Mouse (Mus musculus): ENCODE data around the gene Olfr1151. TPM values are rescaled to one million over a fixed set of nuclear protein-coding genes. Genes with fewer than 3 reads are reported as not detected.

Olfr1151 gene
- polyA plus RNA-seq (2015; fragmentation: Nextera tagmentation; extraction: Ambion mirVana) = not detected in 2 replicates

DNA sequence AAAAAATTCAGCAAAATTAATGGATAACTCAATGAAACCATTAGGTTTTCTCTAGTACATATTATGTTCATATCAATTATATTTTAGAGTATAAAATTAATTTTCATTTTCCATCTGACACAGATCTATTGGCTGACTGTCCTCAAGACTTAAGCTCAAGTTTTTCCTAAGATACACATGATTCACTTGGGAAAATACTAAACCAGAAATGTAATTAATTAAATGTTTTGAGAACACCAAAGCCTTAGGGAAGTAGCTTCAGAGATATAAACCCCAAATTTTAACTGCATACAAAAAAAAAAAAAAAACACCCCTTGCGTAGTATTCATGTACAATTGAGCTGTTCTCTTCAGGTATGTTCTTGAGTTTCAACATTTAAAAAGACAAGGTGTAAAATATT is at the start of gene Olfr1151:
Gene Olfr1151 (plus strand): TSS at position 301 of the 400 bp plus-strand sequence.
- H3K4me3 ChIP-seq (ENCODE audit: low read length) = no peak within 1 kb of the TSS
- 85% methylated on average over 1 of the region's 1 CpGs for WGBS
- H3K4me2 ChIP-seq (ENCODE audit: low read depth, low read length) = no peak within 1 kb of the TSS
- H3K9ac ChIP-seq (ENCODE audit: low read depth, low read length) = no peak within 1 kb of the TSS
- no peaks in the 10 kb centered on the region for H3K27me3 ChIP-seq (replicated peaks; ENCODE audit: control insufficient read depth, insufficient read depth, low read length)
- H3K4me1 ChIP-seq (ENCODE audit: control insufficient read depth, insufficient read depth, low read length) = no peaks in the 10 kb centered on the region
- ATAC-seq = no peak
- H3K36me3 ChIP-seq (ENCODE audit: control insufficient read depth, insufficient read depth, low read length) = no peaks in the 10 kb centered on the region
- H3K27ac ChIP-seq (ENCODE audit: low read length) = no peak within 1 kb of the TSS
- no peaks in the 10 kb centered on the region for H3K9me3 ChIP-seq (ENCODE audit: control insufficient read depth, low read length)

GRCm38 (mm10) chr2:87809522-87809921 is 46.1 kb upstream of the Olfr1151 start, which contains the start of gene Olfr1145:
Gene Olfr1145 (plus strand): TSS chr2:87809822.
- no peaks in the 10 kb centered on the region for H3K4me1 ChIP-seq (ENCODE audit: control insufficient read depth, insufficient read depth, low read length)
- H3K9ac ChIP-seq (ENCODE audit: low read depth, low read length) = no peak within 1 kb of the TSS
- no peaks in the 10 kb centered on the region for H3K9me3 ChIP-seq (ENCODE audit: control insufficient read depth, low read length)
- H3K36me3 ChIP-seq (ENCODE audit: control insufficient read depth, insufficient read depth, low read length) = no peaks in the 10 kb centered on the region
- 69% methylated on average over 1 of the region's 1 CpGs for WGBS
- H3K27ac ChIP-seq (ENCODE audit: low read length) = no peak within 1 kb of the TSS
- no peaks in the 10 kb centered on the region for H3K27me3 ChIP-seq (replicated peaks; ENCODE audit: control insufficient read depth, insufficient read depth, low read length)
- no peak within 1 kb of the TSS for H3K4me3 ChIP-seq (ENCODE audit: low read length)
- no peak within 1 kb of the TSS for H3K4me2 ChIP-seq (ENCODE audit: low read depth, low read length)
- ATAC-seq = no peak

- Histone ChIP-seq H3K4me2 (ENCODE audit: low read depth, low read length) (no peak within 1 kb of the TSS), H3K36me3 (ENCODE audit: control insufficient read depth, insufficient read depth, low read length) (no peaks in the 10 kb centered on the region), H3K27ac (ENCODE audit: low read length) (no peak within 1 kb of the TSS), H3K27me3 (replicated peaks; ENCODE audit: control insufficient read depth, insufficient read depth, low read length) (no peaks in the 10 kb centered on the region), H3K9me3 (ENCODE audit: control insufficient read depth, low read length) (no peaks in the 10 kb centered on the region), H3K9ac (ENCODE audit: low read depth, low read length) (no peak within 1 kb of the TSS), H3K4me3 (ENCODE audit: low read length) (no peak within 1 kb of the TSS), H3K4me1 (ENCODE audit: control insufficient read depth, insufficient read depth, low read length) (no peaks in the 10 kb centered on the region)
- ATAC-seq = no peak
- WGBS = 92% methylated on average over 1 of the region's 1 CpGs
Measured at GRCm38 (mm10) chr2:87830233-87830632, 25.4 kb upstream of the Olfr1151 start, which contains the start of gene Olfr1148. Gene Olfr1148 (plus strand): TSS chr2:87830533.

- WGBS = 67% methylated on average over 1 of the region's 1 CpGs
- no peak within 1 kb of the TSS for H3K4me2 ChIP-seq (ENCODE audit: low read depth, low read length)
- H3K4me3 ChIP-seq (ENCODE audit: low read length) = no peak within 1 kb of the TSS
- H3K27me3 ChIP-seq (replicated peaks; ENCODE audit: control insufficient read depth, insufficient read depth, low read length) = no peaks in the 10 kb centered on the region
- no peaks in the 10 kb centered on the region for H3K36me3 ChIP-seq (ENCODE audit: control insufficient read depth, insufficient read depth, low read length)
- no peak within 1 kb of the TSS for H3K9ac ChIP-seq (ENCODE audit: low read depth, low read length)
- no peaks in the 10 kb centered on the region for H3K4me1 ChIP-seq (ENCODE audit: control insufficient read depth, insufficient read depth, low read length)
- no peak within 1 kb of the TSS for H3K27ac ChIP-seq (ENCODE audit: low read length)
- H3K9me3 ChIP-seq (ENCODE audit: control insufficient read depth, low read length) = no peaks in the 10 kb centered on the region
- ATAC-seq = no peak
Measured at GRCm38 (mm10) chr2:87843693-87844092, 12.0 kb upstream of the Olfr1151 start, which contains the start of gene Olfr1150-ps1. Gene Olfr1150-ps1 (plus strand): TSS chr2:87843993.

DNA sequence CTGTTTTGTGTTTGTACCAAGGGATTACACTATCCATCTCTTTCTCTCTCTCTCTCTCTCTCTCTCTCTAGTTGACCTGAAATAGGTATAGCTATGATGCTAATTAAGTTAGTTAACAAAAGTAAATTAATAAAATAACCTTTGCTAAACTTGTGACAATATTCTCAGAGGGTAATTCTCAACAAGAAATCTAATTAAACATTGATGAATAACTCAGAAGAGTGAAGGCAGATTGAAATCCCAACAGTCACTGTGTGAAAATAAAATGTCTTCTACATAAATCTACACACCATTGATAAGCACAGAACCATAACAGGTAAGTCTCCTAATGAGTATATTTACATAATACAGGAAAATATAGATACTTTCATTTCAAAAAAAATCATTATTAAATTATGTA is 10.5 kb downstream of the Olfr1151 start, which contains the start of gene Olfr1152:
Gene Olfr1152 (plus strand): TSS at position 301 of the 400 bp plus-strand sequence.
- Histone ChIP-seq H3K9me3 (ENCODE audit: control insufficient read depth, low read length) (no peaks in the 10 kb centered on the region), H3K27ac (ENCODE audit: low read length) (no peak within 1 kb of the TSS), H3K4me3 (ENCODE audit: low read length) (no peak within 1 kb of the TSS), H3K4me1 (ENCODE audit: control insufficient read depth, insufficient read depth, low read length) (no peaks in the 10 kb centered on the region), H3K27me3 (replicated peaks; ENCODE audit: control insufficient read depth, insufficient read depth, low read length) (no peaks in the 10 kb centered on the region), H3K36me3 (ENCODE audit: control insufficient read depth, insufficient read depth, low read length) (no peaks in the 10 kb centered on the region), H3K4me2 (ENCODE audit: low read depth, low read length) (no peak within 1 kb of the TSS), H3K9ac (ENCODE audit: low read depth, low read length) (no peak within 1 kb of the TSS)
- no peak for ATAC-seq

- no peaks in the 10 kb centered on the region for H3K36me3 ChIP-seq (ENCODE audit: control insufficient read depth, insufficient read depth, low read length)
- no peak within 1 kb of the TSS for H3K27ac ChIP-seq (ENCODE audit: low read length)
- no peak within 1 kb of the TSS for H3K9ac ChIP-seq (ENCODE audit: low read depth, low read length)
- H3K27me3 ChIP-seq (replicated peaks; ENCODE audit: control insufficient read depth, insufficient read depth, low read length) = no peaks in the 10 kb centered on the region
- no peak for ATAC-seq
- no peak within 1 kb of the TSS for H3K4me2 ChIP-seq (ENCODE audit: low read depth, low read length)
- H3K4me1 ChIP-seq (ENCODE audit: control insufficient read depth, insufficient read depth, low read length) = no peaks in the 10 kb centered on the region
- WGBS = 70% methylated on average over 1 of the region's 1 CpGs
- H3K9me3 ChIP-seq (ENCODE audit: control insufficient read depth, low read length) = no peaks in the 10 kb centered on the region
- H3K4me3 ChIP-seq (ENCODE audit: low read length) = no peak within 1 kb of the TSS
Measured at GRCm38 (mm10) chr2:87894662-87895061, 39.0 kb downstream of the Olfr1151 start, which contains the start of gene Olfr1153. Gene Olfr1153 (plus strand): TSS chr2:87894962.

GRCm38 (mm10) chr2:87905066-87905465 is 49.4 kb downstream of the Olfr1151 start, which contains the start of gene Olfr1154:
Gene Olfr1154 (minus strand): TSS chr2:87905166.
- 85% methylated on average over 1 of the region's 1 CpGs for WGBS
- no peaks in the 10 kb centered on the region for H3K9me3 ChIP-seq (ENCODE audit: control insufficient read depth, low read length)
- no peaks in the 10 kb centered on the region for H3K27me3 ChIP-seq (replicated peaks; ENCODE audit: control insufficient read depth, insufficient read depth, low read length)
- H3K36me3 ChIP-seq (ENCODE audit: control insufficient read depth, insufficient read depth, low read length) = no peaks in the 10 kb centered on the region
- H3K4me3 ChIP-seq (ENCODE audit: low read length) = no peak within 1 kb of the TSS
- H3K4me1 ChIP-seq (ENCODE audit: control insufficient read depth, insufficient read depth, low read length) = no peaks in the 10 kb centered on the region
- H3K9ac ChIP-seq (ENCODE audit: low read depth, low read length) = no peak within 1 kb of the TSS
- H3K27ac ChIP-seq (ENCODE audit: low read length) = no peak within 1 kb of the TSS
- no peak within 1 kb of the TSS for H3K4me2 ChIP-seq (ENCODE audit: low read depth, low read length)
- ATAC-seq = no peak

Other genes with a start within 250 kb of the Olfr1151 start
- not detected in 2 replicates for gene Olfr1130, start 249.7 kb upstream of the Olfr1151 start, polyA plus RNA-seq (2015; fragmentation: Nextera tagmentation; extraction: Ambion mirVana)
- gene Olfr1131, start 228.8 kb upstream of the Olfr1151 start, polyA plus RNA-seq (2015; fragmentation: Nextera tagmentation; extraction: Ambion mirVana) = not detected in 2 replicates
- gene Olfr1132, start 218.3 kb upstream of the Olfr1151 start, polyA plus RNA-seq (2015; fragmentation: Nextera tagmentation; extraction: Ambion mirVana) = not detected in 2 replicates
- not detected in 2 replicates for gene Olfr1133, start 208.5 kb upstream of the Olfr1151 start, polyA plus RNA-seq (2015; fragmentation: Nextera tagmentation; extraction: Ambion mirVana)
- gene Olfr1134, start 197.4 kb upstream of the Olfr1151 start, polyA plus RNA-seq (2015; fragmentation: Nextera tagmentation; extraction: Ambion mirVana) = not detected in 2 replicates
- gene Olfr1135, start 182.2 kb upstream of the Olfr1151 start, polyA plus RNA-seq (2015; fragmentation: Nextera tagmentation; extraction: Ambion mirVana) = not detected in 2 replicates
- gene Olfr1136, start 161.9 kb upstream of the Olfr1151 start, polyA plus RNA-seq (2015; fragmentation: Nextera tagmentation; extraction: Ambion mirVana) = not detected in 2 replicates
- not detected in 2 replicates for gene Olfr1137, start 142.7 kb upstream of the Olfr1151 start, polyA plus RNA-seq (2015; fragmentation: Nextera tagmentation; extraction: Ambion mirVana)
- gene Olfr1138, start 115.9 kb upstream of the Olfr1151 start, polyA plus RNA-seq (2015; fragmentation: Nextera tagmentation; extraction: Ambion mirVana) = not detected in 2 replicates
- gene Olfr1140, start 112.1 kb upstream of the Olfr1151 start, polyA plus RNA-seq (2015; fragmentation: Nextera tagmentation; extraction: Ambion mirVana) = not detected in 2 replicates
- gene Olfr1141, start 101.9 kb upstream of the Olfr1151 start, polyA plus RNA-seq (2015; fragmentation: Nextera tagmentation; extraction: Ambion mirVana) = not detected in 2 replicates
- not detected in 2 replicates for gene Olfr152, start 76.4 kb upstream of the Olfr1151 start, polyA plus RNA-seq (2015; fragmentation: Nextera tagmentation; extraction: Ambion mirVana)
- gene Olfr1143, start 55.3 kb upstream of the Olfr1151 start, polyA plus RNA-seq (2015; fragmentation: Nextera tagmentation; extraction: Ambion mirVana) = not detected in 2 replicates
- not detected in 2 replicates for gene Olfr1145, start 46.0 kb upstream of the Olfr1151 start, polyA plus RNA-seq (2015; fragmentation: Nextera tagmentation; extraction: Ambion mirVana)
- not detected in 2 replicates for gene Olfr1148, start 25.3 kb upstream of the Olfr1151 start, polyA plus RNA-seq (2015; fragmentation: Nextera tagmentation; extraction: Ambion mirVana)
- gene Olfr1150-ps1, start 11.9 kb upstream of the Olfr1151 start, polyA plus RNA-seq (2015; fragmentation: Nextera tagmentation; extraction: Ambion mirVana) = not detected in 2 replicates
- gene Olfr1152, start 10.6 kb downstream of the Olfr1151 start, polyA plus RNA-seq (2015; fragmentation: Nextera tagmentation; extraction: Ambion mirVana) = not detected in 2 replicates
- not detected in 2 replicates for gene Olfr1153, start 39.1 kb downstream of the Olfr1151 start, polyA plus RNA-seq (2015; fragmentation: Nextera tagmentation; extraction: Ambion mirVana)
- gene Olfr1154, start 49.3 kb downstream of the Olfr1151 start, polyA plus RNA-seq (2015; fragmentation: Nextera tagmentation; extraction: Ambion mirVana) = not detected in 2 replicates
- not detected in 2 replicates for gene Olfr1155, start 89.3 kb downstream of the Olfr1151 start, polyA plus RNA-seq (2015; fragmentation: Nextera tagmentation; extraction: Ambion mirVana)
- gene Olfr1156, start 97.2 kb downstream of the Olfr1151 start, polyA plus RNA-seq (2015; fragmentation: Nextera tagmentation; extraction: Ambion mirVana) = not detected in 2 replicates
- not detected in 2 replicates for gene Olfr1157, start 112.4 kb downstream of the Olfr1151 start, polyA plus RNA-seq (2015; fragmentation: Nextera tagmentation; extraction: Ambion mirVana)
- not detected in 2 replicates for gene Olfr74, start 118.8 kb downstream of the Olfr1151 start, polyA plus RNA-seq (2015; fragmentation: Nextera tagmentation; extraction: Ambion mirVana)
- gene Olfr1158, start 134.3 kb downstream of the Olfr1151 start, polyA plus RNA-seq (2015; fragmentation: Nextera tagmentation; extraction: Ambion mirVana) = not detected in 2 replicates
- not detected in 2 replicates for gene Olfr1160, start 152.4 kb downstream of the Olfr1151 start, polyA plus RNA-seq (2015; fragmentation: Nextera tagmentation; extraction: Ambion mirVana)
- not detected in 2 replicates for gene Olfr1161, start 166.9 kb downstream of the Olfr1151 start, polyA plus RNA-seq (2015; fragmentation: Nextera tagmentation; extraction: Ambion mirVana)
- 0.07 TPM in 1 of 2 replicates, not detected in the other for gene Olfr73, start 181.8 kb downstream of the Olfr1151 start, polyA plus RNA-seq (2015; fragmentation: Nextera tagmentation; extraction: Ambion mirVana)
- gene Olfr1162, start 195.3 kb downstream of the Olfr1151 start, polyA plus RNA-seq (2015; fragmentation: Nextera tagmentation; extraction: Ambion mirVana) = not detected in 2 replicates
- gene Olfr1163, start 216.0 kb downstream of the Olfr1151 start, polyA plus RNA-seq (2015; fragmentation: Nextera tagmentation; extraction: Ambion mirVana) = not detected in 2 replicates
- not detected in 2 replicates for gene Olfr1164, start 238.1 kb downstream of the Olfr1151 start, polyA plus RNA-seq (2015; fragmentation: Nextera tagmentation; extraction: Ambion mirVana)